Mouse (Mus musculus) urinary bladder, postnatal 25 days (tissue): ENCODE results near the gene Agpat3.
A peak's percentile ranks its signal among the peaks of the same experiment; 100 is the strongest.

Experiments used
- DNase-seq: peaks from one replicate; pipeline ENCODE4 v3.0.0; 2022; ENCODE audit warnings: low spot score

The Agpat3 gene

DNA sequence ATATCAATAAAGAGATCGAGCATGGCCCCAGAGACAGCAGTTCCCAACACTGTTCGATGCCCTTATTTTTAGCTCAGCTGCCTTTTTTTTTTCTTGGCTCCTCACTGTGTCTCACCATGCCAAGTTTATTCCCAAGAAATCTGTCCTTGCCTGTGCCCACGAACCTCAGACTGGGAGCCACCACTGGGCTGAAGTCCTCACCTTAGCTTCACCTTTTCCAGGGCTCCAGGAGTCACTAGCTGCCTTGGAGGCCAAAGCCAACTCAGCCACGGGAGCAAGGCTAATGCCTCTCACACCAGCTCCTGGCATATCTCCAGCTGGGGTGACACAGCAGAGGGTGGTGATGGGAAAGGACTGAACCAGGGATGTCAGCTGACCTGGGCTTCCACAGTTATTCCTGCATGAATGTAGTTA is 96.6 kb downstream of the Agpat3 start:
- DNase-seq: no peak

DNA sequence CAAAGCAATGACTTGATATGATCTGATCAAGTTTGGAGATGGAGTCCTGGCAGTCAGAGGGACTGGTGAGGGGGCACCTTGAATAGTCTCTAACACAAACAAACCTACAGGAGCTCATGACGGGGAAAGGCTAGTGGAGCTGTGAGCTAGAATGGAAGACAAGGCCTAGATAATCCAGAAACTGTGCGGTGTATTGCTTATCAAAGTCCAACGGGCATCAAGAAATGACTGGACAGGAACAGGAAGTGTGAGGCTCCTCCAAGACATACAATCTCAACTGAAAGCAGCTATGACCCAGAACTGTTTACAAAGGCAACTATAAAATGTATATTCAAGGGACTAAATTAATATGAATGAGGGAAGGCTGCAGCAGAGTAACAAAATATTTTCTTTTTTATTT is 105.1 kb downstream of the Agpat3 start:
- no peak for DNase-seq

DNA sequence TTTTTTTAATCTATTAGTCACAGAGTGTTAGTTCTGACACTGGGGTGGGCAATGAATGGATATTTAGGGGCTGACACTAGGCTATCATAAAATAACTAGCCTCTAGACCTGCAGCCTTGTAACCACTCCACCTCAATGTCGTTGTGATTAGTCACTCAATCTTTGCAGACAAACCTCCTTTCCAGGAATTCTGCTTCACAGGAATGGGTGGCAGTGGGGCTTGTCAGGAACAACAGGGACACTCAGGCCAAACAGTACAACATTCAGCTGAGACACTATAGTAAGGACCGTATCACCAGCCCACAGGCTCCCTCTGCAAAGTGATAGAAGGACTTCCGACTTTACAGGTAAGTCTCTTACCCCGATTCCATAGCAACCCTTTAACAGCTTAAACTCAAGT is 105.6 kb downstream of the Agpat3 start:
- no peak for DNase-seq

DNA sequence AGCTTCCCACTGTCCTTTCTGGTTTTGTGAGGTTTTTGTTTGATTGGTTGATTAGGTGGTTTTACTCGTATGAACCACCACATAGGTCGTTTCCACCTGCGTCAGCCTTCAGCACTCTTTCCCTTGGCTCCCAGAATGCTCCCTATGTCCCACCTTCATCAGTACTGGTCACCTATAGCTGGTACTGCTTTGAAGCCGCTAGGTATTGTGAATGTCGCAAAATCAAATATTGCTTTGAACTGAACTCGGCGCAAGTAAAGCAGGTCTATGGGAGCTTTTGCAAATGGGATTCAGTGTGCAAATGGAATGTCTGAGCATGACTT is 107.1 kb downstream of the Agpat3 start:
- DNase-seq: no peak

DNA sequence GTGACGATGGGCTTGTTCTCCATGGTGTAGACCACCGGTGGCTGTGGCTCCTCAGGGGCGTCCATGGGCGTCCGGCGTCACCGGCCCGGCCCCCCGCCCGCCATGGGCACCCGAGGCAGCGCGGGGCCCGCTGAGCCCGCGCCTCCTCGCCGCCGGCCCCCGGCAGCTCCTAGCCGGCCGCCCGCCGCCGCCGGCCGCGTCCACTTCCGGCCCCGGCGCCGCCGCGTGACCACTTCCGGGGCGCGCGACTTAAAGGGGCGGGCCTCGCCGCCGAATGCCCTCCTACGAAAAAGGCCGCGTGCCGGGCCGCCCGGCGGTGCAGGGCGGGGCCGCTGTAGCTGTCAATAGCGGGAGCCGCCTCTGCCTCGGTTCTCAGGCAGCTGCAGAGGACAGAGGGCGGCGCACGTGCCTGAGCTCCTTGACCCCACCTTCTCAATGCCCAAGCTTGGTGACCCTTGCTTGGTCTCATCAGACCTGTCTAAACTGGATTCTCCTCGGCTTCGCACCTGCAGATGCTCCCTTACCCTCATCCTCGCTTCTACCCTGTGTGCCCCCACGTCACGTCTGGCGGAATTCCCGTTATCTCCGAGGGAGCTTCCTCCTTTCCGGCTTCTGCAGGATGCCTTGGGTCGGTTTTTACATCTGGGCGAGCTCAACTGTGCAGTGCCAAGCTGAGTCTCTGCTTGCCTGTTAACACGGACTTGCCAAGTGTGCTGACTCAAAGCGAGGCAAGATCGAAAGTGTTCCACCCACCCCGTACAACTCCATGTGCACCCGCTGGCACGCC is 107.7 kb downstream of the Agpat3 start, which contains the start of gene Trappc10:
Gene Trappc10 (minus strand): TSS at position 204 of the 787 bp plus-strand sequence.
- peak; percentile 85 for DNase-seq

DNA sequence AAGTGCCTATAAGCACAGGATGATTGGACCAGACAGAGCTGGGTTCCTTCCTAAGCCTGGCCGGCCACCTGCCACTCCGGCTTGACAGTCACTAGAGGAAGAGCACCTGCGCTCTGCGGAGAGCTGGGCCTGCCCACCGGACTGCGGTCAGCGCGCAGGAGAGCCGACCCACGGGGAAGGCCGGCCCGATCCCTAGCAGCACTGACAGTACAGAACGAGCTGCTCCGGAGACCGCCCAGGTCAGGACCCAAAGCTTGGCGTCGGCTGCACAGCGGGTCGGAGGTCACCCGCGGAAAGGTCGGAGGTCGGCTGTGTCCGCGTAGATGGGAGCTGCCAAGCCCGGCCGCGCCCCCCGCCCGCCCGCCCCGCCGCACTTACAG is 108.2 kb downstream of the Agpat3 start:
- DNase-seq: peak; percentile 26

DNA sequence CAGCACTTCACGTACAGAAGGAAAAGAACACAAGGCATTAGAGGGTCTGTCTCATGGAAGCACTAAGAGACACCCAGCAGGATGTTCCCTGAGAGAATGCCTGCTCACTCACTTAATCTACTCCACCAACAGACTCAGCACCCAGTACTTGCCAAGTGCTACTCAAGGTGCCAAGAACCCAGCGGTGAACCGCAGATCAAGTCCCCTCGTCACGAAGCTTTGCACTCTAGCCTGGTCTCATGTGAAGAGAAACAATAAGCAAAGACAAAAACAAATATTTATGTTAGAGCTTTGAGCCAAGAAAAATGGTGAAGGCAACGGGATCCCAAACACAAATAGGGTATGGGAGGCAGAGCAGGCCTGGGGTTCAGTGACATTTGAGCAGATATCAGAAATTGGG is 113.4 kb downstream of the Agpat3 start:
- DNase-seq: no peak

DNA sequence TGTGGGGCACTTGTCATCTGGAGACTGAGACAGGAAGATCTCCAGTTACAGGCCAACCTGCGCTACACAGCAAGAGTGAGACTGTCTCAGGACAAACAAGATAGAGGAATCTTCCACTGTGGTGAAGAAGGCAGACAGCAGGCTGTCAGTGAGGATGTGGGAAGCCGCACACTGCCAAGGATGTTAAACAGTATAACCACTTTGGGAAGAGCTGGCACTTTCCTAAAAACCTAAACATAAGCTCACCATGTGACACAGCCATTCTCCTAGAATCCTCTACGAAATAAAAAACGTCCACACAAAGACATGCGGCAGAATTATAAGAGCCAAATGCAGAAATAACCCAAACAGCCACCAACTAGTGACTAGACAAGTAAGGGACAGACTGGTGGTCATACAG is 114.0 kb downstream of the Agpat3 start:
- DNase-seq: no peak

DNA sequence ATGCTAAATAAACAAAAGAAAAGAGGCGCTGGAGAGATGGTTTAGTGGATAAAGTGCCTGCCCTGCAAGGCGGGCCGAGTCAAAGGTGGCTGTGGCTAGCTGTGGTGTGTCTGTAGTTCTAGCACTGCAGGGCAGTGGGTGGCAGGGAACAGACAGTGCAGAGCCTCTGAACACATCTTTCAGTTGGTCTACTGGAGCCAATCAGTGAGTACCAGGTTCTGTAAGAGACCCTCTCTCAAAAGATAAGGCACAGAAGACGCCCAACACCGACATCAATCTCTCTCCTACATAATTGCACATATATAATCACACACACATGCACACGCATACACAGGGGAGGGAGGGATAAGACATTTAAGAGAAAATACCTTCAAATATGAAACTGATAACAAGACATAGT is 114.5 kb downstream of the Agpat3 start:
- DNase-seq: no peak

DNA sequence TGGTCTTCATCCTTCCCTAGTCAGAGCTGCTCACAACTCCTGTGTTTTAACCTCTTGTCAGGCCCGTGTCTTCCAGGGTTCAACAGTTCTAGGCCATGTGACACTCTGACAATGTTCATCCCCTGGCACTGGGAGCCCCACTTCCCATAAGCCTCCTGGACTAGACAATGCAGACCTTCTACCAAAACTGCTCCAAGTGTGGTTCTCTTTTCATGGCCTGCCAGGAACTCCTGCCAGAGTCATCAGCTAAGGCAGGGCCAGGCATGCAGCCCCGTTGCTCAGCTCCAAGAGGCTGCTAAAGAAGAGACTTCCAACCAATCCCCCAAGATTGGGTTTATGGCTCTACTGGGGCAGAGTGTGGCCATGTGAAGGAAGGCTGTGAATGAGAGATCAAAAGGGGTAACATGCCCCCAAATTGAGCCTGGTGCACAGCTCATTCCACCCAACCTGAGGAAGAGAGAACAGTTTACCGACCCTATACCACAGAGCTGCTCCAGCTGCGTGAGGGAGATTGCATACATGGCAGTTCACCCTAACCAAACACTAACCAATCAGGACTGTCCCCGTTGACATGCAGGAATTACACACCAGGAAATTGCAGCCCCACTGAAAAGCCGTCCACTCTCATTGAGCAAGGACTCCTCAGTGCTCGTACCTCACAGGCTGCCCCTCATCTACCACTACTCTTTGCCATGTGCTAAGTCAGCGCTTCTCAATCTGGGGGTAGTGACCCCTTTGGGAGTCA is 115.2 kb downstream of the Agpat3 start:
- DNase-seq: no peak

DNA sequence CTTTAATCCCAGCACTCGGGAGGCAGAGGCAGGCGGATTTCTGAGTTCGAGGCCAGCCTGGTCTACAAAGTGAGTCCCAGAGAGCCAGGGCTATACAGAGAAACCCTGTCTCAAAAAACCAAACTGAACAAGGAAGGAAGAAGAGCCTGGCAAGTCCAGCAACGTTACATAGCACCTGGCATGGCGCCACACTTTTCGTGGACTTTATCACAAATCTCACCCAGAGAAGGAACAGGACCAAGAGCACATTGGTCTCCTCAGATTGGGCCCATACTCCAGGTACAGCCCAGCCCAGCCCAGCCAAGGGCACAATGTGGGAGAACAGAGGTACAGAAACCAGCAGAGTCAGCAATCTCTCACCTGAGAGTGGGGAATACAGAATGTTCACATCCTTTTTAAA is 118.5 kb downstream of the Agpat3 start:
- no peak for DNase-seq

DNA sequence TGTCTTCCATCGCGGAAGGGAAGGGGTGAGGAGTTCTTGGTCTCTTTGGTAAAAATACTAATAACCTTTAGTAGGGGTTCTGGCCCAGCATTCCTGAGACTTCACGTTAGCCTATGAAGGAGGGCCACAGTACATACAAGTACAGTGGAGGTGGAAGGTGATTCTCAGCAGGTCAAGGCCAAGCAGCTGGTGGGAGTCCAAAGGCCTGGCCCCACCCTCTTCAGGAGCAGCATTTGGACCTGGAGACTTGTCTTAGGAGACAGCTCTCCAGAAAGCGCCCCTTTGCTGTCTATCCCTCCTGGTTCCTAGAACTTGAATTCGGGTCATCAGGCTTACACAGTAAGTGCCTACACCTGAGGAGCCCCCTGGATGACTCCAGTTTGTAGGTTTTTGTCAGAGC is 119.1 kb downstream of the Agpat3 start:
- no peak for DNase-seq

DNA sequence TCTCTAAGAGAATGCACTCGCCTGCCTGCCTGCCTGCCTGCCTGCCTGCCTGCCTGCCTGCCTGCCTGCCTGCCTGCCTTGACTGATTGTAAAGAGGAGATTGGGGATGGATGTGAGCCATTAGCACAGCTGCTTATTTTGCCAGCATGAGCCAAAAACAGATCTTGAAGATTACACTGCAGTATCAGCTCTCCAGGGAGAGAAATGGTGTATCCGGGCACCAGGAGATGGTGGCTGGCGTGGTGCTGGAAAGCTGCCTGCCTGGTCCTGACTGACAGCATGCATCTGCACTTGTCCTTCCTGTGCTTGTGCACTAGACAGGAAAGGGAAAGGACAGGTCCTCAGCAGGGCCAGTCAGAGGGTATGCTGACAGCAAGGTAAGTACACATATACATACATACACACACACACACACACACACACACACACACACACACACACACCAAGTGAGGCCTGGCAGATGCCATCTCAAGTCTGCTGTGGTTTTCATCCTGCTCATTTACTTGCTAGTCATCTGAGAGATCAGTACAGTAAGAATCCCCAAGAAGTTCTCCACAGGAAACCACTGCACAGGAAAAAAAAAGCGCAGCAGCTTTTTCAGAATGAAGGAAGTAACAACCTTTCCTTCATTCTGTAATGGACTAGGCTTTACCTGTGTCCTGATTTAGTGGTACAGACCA is 119.8 kb downstream of the Agpat3 start:
- DNase-seq: no peak

DNA sequence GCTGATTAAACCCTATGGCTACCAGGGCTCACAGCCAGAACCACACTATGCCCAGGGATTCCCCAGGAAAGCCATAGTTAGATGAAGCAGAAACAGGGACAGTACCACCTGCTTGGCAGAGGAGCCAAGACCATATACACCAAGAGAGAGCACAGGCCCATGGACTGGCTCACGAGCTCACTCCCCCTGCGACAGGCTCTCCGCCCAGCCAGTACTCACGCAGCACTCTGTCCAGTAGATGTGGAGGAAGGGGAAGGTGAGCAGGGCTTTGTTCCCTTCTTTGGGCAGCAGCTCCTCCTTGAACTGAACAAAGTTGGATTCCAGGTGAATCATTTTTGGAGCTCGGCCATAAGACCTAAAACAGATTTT is 123.7 kb downstream of the Agpat3 start:
- DNase-seq: no peak

DNA sequence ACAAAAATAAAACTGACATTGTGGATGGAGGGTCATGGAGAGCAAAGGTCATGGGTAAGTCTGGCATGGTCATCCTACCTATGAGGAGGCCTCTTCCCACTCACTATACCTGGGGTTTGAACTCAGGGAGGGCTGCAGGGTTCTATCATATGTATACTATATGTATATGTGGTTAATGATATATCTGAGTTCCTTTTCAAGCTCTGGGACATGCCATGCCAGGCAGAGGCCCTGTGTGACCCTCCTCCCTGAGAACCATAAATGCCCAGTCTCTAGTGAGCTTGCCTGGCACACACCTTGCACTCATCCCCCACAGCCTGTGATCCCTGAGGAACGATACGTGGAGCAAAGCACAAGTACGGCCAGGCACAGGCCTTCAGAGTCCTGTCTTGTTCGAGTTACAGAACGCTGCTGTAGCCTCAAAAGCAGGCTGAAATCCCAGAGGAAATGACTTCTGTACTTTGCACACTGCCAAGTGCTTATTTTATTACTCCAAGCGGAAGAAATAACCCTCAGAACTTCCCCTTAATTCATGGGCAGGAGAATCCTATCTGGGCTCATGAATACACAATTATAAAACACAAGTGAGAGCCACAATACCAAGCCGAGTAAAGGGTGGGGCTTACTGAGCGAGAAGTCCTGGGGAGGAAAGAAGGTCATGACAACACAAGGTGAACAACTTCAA is 124.3 kb downstream of the Agpat3 start:
- no peak for DNase-seq

DNA sequence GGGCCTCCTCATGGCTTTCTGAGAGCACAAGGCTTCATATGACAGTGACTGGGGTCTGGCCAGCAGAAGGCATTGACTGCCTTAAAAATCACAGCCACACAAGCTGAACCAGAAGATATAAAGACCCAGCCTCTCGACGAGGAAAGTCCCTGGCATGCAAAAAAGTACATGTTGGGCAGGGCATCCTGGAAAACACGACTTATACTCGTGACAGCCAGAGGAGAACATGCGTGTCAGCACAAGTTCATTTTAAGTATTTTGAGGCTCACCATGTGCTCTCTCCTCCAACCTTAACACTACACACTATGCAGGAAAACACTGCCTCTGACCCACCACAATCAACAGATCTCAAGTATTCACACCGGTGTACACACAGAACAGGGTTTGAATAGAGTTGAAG is 128.2 kb downstream of the Agpat3 start:
- DNase-seq: no peak

DNA sequence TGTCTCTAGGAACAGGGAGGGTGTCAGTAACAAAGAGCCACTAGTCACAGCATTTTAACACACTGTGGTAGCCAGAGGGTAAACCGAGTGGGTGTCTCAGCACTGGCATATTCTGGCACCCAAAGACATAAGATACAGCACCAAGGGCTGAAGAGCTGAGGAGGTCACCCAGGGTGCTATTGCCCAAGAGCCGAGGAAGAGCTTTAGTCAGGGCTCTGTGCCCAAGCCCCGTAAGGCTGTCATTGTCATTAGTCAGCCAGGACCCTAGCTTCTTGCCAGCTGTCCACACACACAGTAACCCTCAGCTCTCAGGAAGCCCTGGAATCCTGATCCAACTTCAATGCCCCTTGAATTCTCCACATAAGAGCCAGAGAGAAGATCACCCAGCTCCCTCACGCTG is 129.4 kb downstream of the Agpat3 start:
- DNase-seq: no peak

DNA sequence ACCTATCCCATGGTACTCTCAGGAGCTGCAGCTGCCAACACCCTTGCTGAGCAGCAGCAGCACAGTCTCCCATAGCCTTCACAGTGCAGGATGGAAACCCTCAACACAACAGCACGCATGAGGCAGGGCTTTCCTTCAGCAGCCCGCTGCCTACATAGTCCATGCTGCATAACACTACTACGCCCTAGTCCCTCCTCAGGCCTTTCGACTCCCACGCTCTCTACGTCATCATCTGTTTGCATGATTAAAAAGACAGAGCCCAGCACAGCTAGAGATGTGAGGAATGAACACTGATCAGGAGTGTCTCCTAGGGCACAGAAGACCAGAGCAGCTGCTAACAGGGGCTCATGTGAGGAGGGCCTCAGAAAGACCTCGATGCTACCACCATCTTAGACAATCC is 131.0 kb downstream of the Agpat3 start:
- DNase-seq: no peak

DNA sequence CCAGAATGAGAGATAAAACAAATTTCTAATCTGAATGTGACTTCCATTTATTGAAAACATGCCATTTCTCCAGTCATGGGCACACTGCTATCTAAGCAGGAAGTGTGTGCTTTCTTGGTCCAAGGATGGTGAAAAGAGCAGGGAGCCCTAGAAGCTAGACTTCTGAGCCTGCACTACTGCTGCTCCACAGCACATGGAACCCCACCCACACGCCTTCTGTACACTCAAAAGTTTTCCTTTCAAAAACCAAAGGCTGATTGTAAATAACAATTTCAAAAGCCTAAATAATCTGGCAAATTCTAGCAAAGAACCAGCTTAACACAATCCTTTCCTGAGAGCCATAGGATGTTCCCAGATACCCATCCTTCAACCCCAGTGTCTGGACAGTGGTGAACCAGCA is 132.8 kb downstream of the Agpat3 start:
- no peak for DNase-seq
